Mouse (Mus musculus) neural tube, embryonic 10.5 days (tissue): ENCODE data around the gene Arhgap9.
"Not testable (repeated sequence)": the region's sequence is repeated elsewhere in the genome, so short reads cannot be mapped to it uniquely, and the experiment has no call there.

ENCODE experiments used
- DNase-seq: peaks from one replicate; pipeline ENCODE4 v3.0.0-alpha.2; 2017; ENCODE audit warnings: low spot score; ENCODE audit errors: extremely low spot score

The Arhgap9 gene

GRCm38 (mm10) chr10:127291881-127292638 is 29.7 kb upstream of the Arhgap9 start:
- DNase-seq = no peak

DNA sequence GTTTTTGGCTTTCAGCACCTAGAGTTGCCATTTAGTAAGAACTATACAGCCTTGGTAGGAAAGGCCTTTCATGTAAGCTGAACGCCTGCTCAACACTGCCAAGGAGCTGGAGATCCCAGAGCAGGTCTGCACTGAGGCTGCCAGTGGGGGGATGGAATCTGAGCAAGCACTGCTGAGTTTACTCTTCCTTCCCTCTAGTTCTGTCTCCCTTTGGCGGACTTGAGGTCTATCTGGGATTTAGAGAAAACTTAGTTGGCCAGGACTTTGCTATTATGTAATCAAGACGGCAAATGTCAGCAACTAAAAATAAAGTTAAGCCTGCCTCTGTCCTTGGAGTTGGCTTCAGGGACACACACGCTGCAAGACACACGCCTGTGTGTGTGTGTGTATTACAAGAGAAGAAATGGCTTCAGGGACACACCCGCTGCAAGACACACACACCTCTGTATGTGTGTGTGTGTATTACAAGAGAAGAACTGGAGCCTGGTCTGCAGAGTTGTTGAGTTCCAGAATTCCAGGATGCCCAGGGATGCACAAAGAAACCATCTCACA is 28.7 kb upstream of the Arhgap9 start:
- DNase-seq = no peak

GRCm38 (mm10) chr10:127293590-127294113 is 28.1 kb upstream of the Arhgap9 start:
- DNase-seq = no peak

DNA sequence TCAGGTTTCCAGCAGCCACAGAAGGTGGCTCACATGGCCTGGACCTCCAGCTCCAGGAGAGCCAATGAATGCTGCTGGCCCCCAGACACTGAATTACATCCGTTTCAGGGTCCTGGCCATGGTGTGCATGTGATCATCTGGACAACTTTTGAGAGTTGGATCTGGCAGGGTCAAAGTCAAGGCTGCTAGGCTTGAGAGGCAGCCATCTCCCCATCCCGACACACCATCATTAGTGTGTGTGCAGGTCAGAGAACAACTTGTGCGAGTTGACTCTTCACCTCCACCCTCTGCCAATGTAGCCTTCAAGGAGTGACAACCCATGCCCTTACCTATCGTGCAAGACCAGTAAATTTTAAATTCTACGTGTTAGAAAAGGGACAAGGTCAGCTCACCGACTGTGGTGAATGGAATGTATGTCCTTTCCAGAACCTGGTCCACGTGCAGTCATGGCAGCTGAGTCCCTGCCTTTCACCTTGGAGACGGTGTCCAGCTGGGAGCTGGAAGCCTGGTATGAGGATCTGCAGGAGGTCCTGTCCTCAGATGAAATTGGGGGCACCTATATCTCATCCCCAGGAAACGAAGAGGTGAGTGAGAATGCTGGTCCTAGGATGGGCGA is 26.8 kb upstream of the Arhgap9 start:
- no peak for DNase-seq

DNA sequence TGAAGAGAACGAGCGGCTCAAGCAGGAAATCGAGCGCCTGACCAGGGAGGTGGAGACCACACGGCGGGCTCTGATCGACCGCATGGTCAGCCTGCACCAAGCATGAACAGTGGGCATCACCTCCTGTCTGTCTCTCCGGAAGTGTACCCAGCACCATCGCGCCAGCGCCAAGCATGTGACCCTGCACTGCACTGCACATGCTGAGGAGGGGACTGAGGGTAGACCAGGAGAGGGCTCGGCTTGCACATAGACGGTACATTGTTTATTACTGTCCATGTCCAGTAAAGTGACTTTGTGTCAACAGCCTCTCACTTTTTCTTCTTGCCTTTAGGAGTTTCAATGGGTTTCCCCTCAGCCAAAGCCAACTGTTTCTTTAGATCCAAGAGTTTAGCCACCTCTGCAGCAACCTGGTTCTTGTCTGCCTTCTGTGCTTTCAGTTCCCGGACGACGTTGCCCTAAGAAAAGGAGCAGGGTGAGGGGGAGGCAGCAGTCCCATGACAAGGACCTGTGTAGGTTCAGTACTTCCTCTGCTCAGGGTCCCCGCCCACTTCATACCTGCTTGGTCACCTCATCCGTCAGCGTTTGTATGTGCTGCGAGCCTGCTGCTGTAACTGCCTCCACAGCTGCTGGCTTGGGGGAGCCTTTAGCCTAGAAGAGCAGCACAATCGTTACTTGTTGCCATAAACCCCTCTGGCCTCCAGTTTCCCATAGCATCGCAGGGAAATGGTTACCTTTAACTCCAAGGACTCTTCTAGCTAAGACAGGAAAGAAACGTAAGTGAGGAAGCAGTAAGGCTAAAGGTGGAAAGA is 25.6 kb upstream of the Arhgap9 start:
- no peak for DNase-seq

DNA sequence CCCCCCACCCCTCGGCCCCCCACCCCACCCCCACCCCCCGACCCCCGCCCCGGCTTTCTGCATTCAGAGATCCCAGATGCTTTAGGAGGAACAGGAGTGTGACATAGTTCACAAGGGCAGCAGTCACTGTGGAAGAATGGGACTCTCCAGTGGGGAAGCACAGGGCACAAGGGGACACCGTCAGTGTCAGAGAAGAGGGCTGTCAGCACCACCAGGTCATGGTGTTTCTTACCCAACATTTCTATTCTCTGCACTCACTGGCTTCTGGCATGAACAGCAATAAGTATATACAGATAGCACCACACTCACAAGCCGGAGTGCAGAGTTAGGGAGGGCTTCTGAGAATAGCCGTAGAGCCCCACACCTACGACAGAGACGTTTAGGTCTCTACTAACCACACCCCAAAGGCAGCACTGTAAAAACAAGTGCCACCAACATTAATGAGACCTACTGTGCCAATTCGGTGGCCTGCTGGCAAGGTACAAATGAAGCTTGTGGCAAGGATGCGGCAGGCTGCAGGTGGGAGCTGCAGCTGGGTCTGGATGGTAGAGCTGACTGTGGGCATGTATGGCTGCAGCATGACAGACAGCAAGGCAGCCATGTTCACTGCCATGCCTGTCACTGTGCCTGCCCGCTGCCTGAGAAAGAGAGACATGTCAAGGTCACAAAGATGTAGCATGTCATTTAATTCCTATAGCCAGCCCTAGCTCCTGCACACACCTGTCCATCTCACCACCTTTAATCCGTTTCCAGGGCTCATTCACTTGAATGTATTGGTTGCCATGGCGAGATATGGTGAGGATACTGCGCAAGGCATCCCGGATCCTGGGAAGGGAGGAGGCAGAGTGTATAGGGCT is 24.5 kb upstream of the Arhgap9 start:
- DNase-seq = no peak

GRCm38 (mm10) chr10:127300361-127300760 is 21.4 kb upstream of the Arhgap9 start:
- no peak for DNase-seq

GRCm38 (mm10) chr10:127303136-127303535 is 18.6 kb upstream of the Arhgap9 start:
- DNase-seq = no peak

GRCm38 (mm10) chr10:127309167-127309566 is 12.6 kb upstream of the Arhgap9 start:
- not testable (repeated sequence) for DNase-seq

GRCm38 (mm10) chr10:127310523-127311475 is 11.0 kb upstream of the Arhgap9 start:
- DNase-seq = no peak

DNA sequence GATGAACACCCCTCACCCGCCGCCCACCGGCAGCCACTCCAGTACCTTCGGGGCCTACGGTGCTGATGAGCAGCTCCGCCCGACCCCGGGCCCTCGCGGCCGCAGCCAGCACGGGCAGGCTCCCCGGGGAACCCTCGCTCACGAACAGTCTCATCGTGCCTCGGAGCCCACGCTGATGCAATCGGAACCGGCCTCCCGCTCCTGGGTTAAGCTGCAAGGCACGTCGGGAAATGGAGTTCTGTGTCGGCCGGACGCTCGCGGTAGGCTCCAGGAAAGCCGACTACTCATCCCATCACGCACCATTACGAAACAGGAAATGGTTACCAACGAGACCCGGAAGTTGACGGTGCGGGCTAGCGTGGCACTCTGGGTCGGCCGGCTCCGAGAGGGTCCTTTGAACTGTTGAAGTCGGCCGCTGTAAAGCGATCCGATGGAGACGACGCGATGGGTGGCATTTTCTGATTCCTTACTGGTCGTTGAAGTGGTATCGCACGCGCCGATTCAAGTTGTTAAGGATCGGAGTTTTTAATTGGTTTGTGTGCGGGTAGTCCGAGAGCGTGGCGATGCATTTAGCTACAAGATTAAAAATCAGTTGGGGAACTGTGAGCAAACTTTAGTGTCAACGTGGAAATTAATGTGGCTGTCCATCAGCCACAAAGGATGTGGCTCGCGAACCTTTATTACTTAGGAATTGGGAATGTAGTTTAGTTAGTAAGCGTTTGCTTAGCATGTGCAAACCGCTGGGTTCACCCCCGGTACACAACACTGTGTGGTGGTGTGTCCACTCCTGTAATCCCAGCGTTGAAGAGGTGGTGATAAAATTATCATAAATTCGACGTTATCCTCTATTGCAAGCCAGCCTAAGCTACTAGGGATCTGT is 10.0 kb upstream of the Arhgap9 start, which contains the start of gene Mars:
Mars (minus strand) TSS at position 311 of the 880 bp plus-strand sequence.
- DNase-seq = peak; percentile 93

DNA sequence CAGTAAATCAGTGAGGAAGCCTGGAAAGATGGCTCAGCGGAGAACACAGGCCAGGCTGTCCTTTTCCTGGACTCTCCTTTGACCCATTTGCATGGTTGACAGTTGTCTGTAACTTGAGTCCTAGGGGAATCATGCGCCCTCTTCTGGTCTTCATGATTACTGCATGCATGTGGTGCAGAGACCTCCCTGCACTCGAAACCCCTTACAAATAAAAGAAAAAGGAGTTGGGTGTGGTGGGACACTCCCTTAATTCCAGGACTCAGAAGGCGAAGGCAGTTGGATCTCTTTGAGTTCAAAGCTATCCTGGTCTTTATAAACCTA is 9.4 kb upstream of the Arhgap9 start:
- peak; percentile 89 for DNase-seq

GRCm38 (mm10) chr10:127312858-127313257 is 8.9 kb upstream of the Arhgap9 start:
- DNase-seq = no peak

GRCm38 (mm10) chr10:127313516-127313915 is 8.2 kb upstream of the Arhgap9 start:
- not testable (repeated sequence) for DNase-seq

DNA sequence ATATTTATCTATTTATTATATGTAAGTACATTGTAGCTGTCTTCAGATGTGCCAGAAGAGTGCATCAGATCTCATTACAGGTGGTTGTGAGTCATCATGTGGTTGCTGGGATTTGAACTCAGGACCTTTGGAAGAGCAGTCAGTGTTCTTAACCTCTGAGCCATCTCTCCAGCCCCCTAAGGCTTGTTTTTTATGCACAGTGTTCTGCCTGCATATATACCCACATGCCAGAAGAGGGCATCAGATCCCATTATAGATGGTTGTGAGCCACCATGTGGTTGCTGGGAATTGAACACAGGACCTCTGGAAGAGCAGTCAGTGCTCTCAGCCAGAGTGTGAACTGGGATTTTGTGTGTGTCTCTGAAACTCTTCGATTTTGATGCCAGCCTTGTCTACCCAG is 6.8 kb upstream of the Arhgap9 start:
- DNase-seq = not testable (repeated sequence)

DNA sequence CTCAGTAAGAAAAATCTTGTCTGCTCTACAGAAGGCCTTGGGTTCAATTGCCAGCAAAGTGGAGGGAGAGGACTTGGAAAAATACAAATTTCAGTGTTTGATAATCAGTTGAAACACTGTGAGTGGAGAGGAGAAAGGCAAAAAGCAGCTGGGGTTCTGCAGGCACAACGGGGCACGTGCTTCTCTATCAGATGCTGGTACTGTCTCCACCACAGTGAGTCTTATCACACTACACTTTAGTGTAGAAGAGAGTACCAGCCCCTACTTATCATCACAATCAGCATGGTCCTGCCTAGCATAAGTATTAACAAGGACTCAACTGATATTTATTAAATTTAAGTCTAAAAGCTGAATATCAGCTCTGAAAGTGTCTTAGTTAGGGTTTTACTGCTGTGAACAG is 4.5 kb upstream of the Arhgap9 start:
- DNase-seq = no peak

GRCm38 (mm10) chr10:127318009-127318408 is 3.8 kb upstream of the Arhgap9 start:
- DNase-seq = no peak

DNA sequence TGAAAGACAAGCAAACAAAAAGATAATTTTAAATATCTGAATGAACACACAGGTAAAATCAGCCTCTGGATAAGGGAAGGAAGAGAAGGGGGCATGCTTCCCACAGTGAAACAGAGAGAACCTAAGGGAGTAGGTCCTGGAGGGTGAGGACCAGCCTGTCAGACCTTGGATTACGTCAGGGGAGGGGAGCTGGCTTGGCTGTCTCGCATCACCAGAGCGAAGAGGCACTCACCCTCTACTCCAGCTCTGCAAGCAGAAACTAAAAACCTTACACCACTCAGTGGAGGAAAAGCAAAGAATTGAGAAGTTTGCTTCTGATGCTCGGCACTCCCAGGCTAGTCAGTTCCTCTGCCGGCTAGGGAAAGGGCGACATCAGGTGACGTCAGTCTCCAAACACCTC is 1.8 kb upstream of the Arhgap9 start:
- DNase-seq = no peak

DNA sequence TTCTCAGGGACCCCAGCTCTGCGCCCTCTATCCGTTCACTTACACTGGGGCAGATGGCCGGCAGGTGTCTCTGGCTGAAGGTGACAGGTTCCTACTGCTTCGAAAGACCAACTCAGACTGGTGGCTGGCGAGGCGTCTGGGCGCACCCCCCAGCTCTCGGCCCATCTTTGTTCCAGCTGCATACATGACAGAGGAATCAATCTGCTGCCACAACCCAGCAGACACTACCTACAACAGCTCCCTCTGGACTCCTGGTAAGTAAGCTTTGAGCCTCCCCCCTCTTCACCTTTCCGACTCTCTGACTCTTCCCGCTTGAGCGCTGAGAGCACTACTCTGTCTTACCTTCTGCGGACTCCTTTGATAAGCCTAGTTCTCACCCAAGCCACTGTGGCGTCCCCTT is 414 bp downstream of the Arhgap9 start:
- no peak for DNase-seq
